Mouse (Mus musculus) hindbrain, embryonic 13.5 days (tissue): ENCODE measurements around the gene Cpne6. TPM values are rescaled to one million over a fixed set of nuclear protein-coding genes. Genes with fewer than 3 reads are reported as not detected.
A peak's percentile ranks its signal among the peaks of the same experiment; 100 is the strongest.

ENCODE experiments used
- ATAC-seq: fragments of 200-750 bp; cut with Nextera tagmentation; 2 replicates; pipeline ENCODE4 v1.8.0; 2017; ENCODE audit warnings: moderate TSS enrichment; ENCODE audit not compliant: low FRiP score
- H3K27ac ChIP-seq: fragments of 300-500 bp; sonication (generic); 2 replicates; pipeline ENCODE4 v1.5.1; 2015; ENCODE audit warnings: inconsistent platforms, mild to moderate bottlenecking, moderate library complexity
- H3K27me3 ChIP-seq: fragments of 300-500 bp; sonication (generic); 2 replicates; pipeline ENCODE4 v1.6.1; 2015; ENCODE audit warnings: mild to moderate bottlenecking, inconsistent platforms
- H3K36me3 ChIP-seq: fragments of 300-500 bp; sonication (generic); 2 replicates; pipeline ENCODE4 v1.6.1; 2015; ENCODE audit warnings: mild to moderate bottlenecking, inconsistent platforms
- H3K4me1 ChIP-seq: fragments of 300-500 bp; sonication (generic); replicated peaks from 2 replicates; pipeline ENCODE4 v1.6.1; 2015; ENCODE audit warnings: inconsistent platforms
- H3K4me2 ChIP-seq: fragments of 300-500 bp; sonication (generic); 2 replicates; pipeline ENCODE4 v1.6.1; 2015; ENCODE audit warnings: inconsistent platforms, mild to moderate bottlenecking, moderate library complexity
- H3K4me3 ChIP-seq: fragments of 300-500 bp; sonication (generic); 2 replicates; pipeline ENCODE4 v1.5.1; 2015; ENCODE audit warnings: mild to moderate bottlenecking, inconsistent platforms
- H3K9ac ChIP-seq: fragments of 300-500 bp; sonication (generic); 2 replicates; pipeline ENCODE4 v1.6.1; 2015; ENCODE audit warnings: mild to moderate bottlenecking, inconsistent platforms
- H3K9me3 ChIP-seq: fragments of 300-500 bp; sonication (generic); 2 replicates; pipeline ENCODE4 v1.6.1; 2016; ENCODE audit warnings: inconsistent platforms
- WGBS: fragments of 180-500 bp; shearing (Covaris S2); methylation state at CpG from one replicate; pipeline ENCODE4 v1.1.7; 2015; 5-methylcytosine and 5-hydroxymethylcytosine counted together
- polyA plus RNA-seq: library from polyadenylated mRNA; unstranded; fragments of >200 nt; fragmentation: Nextera tagmentation; extraction: Ambion mirVana; gene quantifications from 2 replicates; pipeline ENCODE4 v1.2.1, GENCODE M21; 2015

Cpne6 gene
- polyA plus RNA-seq, 1 experiment from 2014 or later = 2.5 TPM

GRCm38 (mm10) chr14:55559799-55560201, 49.6 kb downstream of the Cpne6 start, which contains the start of gene Dcaf11:
TSS of gene Dcaf11 (plus strand) at chr14:55560006.
- peak within 1 kb of the TSS; percentile 64 for H3K4me3 ChIP-seq
- H3K4me2 ChIP-seq = peak within 1 kb of the TSS; percentile 82
- peak within 1 kb of the TSS; percentile 87 for H3K9ac ChIP-seq
- 0% methylated on average over 27 of the region's 27 CpGs for WGBS
- H3K4me1 ChIP-seq = peaks cover 19% of the 10 kb centered on the region
- H3K27me3 ChIP-seq = no peaks in the 10 kb centered on the region
- H3K36me3 ChIP-seq = peaks cover 18% of the 10 kb centered on the region
- no peaks in the 10 kb centered on the region for H3K9me3 ChIP-seq
- peak; percentile 80 for ATAC-seq
- peak within 1 kb of the TSS; percentile 99 for H3K27ac ChIP-seq

GRCm38 (mm10) chr14:55560202-55561073, 50.2 kb downstream of the Cpne6 start, which contains the start of gene A730061H03Rik:
TSS of gene A730061H03Rik (minus strand) at chr14:55560406.
- Histone ChIP-seq H3K9ac (peak within 1 kb of the TSS; percentile 87), H3K36me3 (peaks cover 25% of the 10 kb centered on the region), H3K27me3 (no peaks in the 10 kb centered on the region), H3K27ac (peak within 1 kb of the TSS; percentile 99), H3K4me1 (peaks cover 19% of the 10 kb centered on the region), H3K4me2 (peak within 1 kb of the TSS; percentile 82), H3K4me3 (peak within 1 kb of the TSS; percentile 64), H3K9me3 (no peaks in the 10 kb centered on the region)
- WGBS = under 1% methylated on average over 51 of the region's 51 CpGs
- peak; percentile 99 for ATAC-seq

DNA sequence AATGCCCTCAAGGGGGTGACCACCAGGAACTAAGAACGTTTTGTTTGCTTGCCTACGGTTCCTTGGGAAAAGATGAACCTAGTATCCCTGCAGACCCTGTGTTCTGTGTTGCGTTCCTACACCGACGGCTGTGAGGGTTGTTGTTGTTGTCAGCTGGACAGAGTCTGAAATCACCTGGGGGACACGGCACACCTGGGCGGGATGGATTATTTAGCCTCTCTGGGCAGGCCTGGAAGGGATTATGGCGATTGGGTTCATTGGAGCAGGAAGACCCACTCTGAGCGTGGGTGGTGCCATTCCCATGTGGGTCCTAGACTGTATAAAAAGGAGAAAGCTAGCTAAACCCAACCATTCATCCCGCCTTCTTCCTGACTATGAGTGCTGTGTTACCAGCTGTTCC, 51.6 kb downstream of the Cpne6 start:
- 89% methylated on average over 10 of the region's 10 CpGs for WGBS
- peak overlapping the region; percentile 64; the same call in 1 of the 2 replicates for H3K4me3 ChIP-seq

DNA sequence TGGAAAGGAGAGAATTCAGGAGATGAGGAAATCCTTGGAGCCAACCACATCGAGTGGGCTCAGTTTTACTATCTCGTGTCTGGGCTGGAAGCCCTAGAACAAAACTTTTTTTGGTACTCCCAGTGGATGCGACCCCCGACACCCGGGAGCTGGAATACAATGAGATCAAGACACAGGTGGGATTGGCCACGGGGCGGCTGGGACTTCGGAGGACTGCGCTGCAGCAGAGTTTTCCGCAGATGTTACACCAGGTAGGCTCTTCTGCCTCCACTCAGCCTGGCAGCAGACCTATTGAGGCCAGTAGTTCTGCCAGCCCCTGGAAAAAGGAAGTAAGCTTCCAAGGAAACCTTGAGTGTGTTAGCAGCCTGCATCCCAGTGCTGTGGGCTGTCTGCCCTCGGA, 53.0 kb downstream of the Cpne6 start:
- no peak overlapping the region for H3K27ac ChIP-seq
- WGBS = 90% methylated on average over 11 of the region's 11 CpGs
- ATAC-seq = no peak
- 0 out of 2 replicates have a peak overlapping the region, but pooled peaks have one; percentile 39 for H3K9ac ChIP-seq
- no peaks in the 10 kb centered on the region for H3K27me3 ChIP-seq
- H3K4me2 ChIP-seq = no peak overlapping the region
- H3K9me3 ChIP-seq = no peaks in the 10 kb centered on the region
- peaks cover 53% of the 10 kb centered on the region for H3K36me3 ChIP-seq
- H3K4me1 ChIP-seq = peaks cover 19% of the 10 kb centered on the region
- no peak overlapping the region for H3K4me3 ChIP-seq

More for the DNA sequence above, 51.6 kb downstream of the Cpne6 start:
- Histone ChIP-seq H3K27ac (no peak overlapping the region), H3K4me2 (peak overlapping the region; percentile 82), H3K27me3 (no peaks in the 10 kb centered on the region), H3K4me1 (peaks cover 19% of the 10 kb centered on the region), H3K9me3 (no peaks in the 10 kb centered on the region), H3K36me3 (peaks cover 39% of the 10 kb centered on the region), H3K9ac (peak overlapping the region; percentile 36; the same call in 1 of the 2 replicates)
- no peak for ATAC-seq

DNA sequence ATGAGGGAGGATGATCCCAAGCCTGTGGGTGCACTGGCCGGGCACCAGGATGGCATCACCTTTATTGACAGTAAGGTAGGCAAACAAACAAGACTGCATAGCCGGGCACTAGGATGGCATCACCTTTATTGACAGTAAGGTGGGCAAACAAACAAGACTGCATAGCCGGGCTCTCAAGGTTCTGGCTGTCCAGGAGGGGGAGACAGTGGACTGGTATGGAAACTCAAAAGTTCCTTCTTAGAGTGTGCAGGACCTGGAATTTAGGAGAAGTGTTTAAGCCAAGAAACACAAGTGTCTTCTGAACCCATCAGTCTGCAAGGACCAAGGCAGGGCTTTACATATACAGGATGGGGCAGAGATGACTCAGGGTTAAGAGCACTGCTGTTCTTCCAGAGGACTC, 55.5 kb downstream of the Cpne6 start:
- H3K36me3 ChIP-seq = peaks cover 78% of the 10 kb centered on the region

More for the DNA sequence above, 55.5 kb downstream of the Cpne6 start:
- Histone ChIP-seq H3K27ac (no peak overlapping the region), H3K9me3 (no peaks in the 10 kb centered on the region), H3K4me2 (no peak overlapping the region), H3K4me3 (no peak overlapping the region), H3K27me3 (no peaks in the 10 kb centered on the region), H3K4me1 (peaks cover 15% of the 10 kb centered on the region), H3K9ac (no peak overlapping the region)
- 90% methylated on average over 3 of the region's 3 CpGs for WGBS
- ATAC-seq = no peak

Other genes with a start within 250 kb of the Cpne6 start
- 24.4 and 30.9 TPM in 2 replicates for gene Dhrs4, start 31.7 kb upstream of the Cpne6 start, polyA plus RNA-seq
- 21.6 and 22.1 TPM in 2 replicates for gene Carmil3, start 19.8 kb upstream of the Cpne6 start, polyA plus RNA-seq
- 0.05 and 0.10 TPM in 2 replicates for gene Nrl, start 14.5 kb downstream of the Cpne6 start, polyA plus RNA-seq
- gene Pck2, start 29.8 kb downstream of the Cpne6 start, polyA plus RNA-seq = 20.7 and 21.5 TPM in 2 replicates
- gene Dcaf11, start 49.6 kb downstream of the Cpne6 start, polyA plus RNA-seq = 124 and 130 TPM in 2 replicates
- 0.71 and 2.0 TPM in 2 replicates for gene A730061H03Rik, start 50.0 kb downstream of the Cpne6 start, polyA plus RNA-seq
- 0.40 and 0.54 TPM in 2 replicates for gene Fitm1, start 65.2 kb downstream of the Cpne6 start, polyA plus RNA-seq
- 188 TPM in 2 replicates for gene Psme1, start 67.7 kb downstream of the Cpne6 start, polyA plus RNA-seq
- 15.7 and 20.4 TPM in 2 replicates for gene Emc9, start 74.9 kb downstream of the Cpne6 start, polyA plus RNA-seq
- gene Psme2, start 80.7 kb downstream of the Cpne6 start, polyA plus RNA-seq = 198 and 215 TPM in 2 replicates
- 18.8 and 20.8 TPM in 2 replicates for gene Rnf31, start 81.3 kb downstream of the Cpne6 start, polyA plus RNA-seq
- gene Irf9, start 93.1 kb downstream of the Cpne6 start, polyA plus RNA-seq = 9.0 and 10.0 TPM in 2 replicates
- gene Rec8, start 107.6 kb downstream of the Cpne6 start, polyA plus RNA-seq = 15.1 and 16.0 TPM in 2 replicates
- 86.1 and 96.7 TPM in 2 replicates for gene Ipo4, start 125.5 kb downstream of the Cpne6 start, polyA plus RNA-seq
- gene Gm49378, start 127.5 kb downstream of the Cpne6 start, polyA plus RNA-seq = 2.2 and 2.8 TPM in 2 replicates
- gene Tm9sf1, start 133.4 kb downstream of the Cpne6 start, polyA plus RNA-seq = 58.5 and 65.8 TPM in 2 replicates
- gene Tssk4, start 139.7 kb downstream of the Cpne6 start, polyA plus RNA-seq = 0.41 and 0.43 TPM in 2 replicates
- gene Mdp1, start 150.1 kb downstream of the Cpne6 start, polyA plus RNA-seq = 74.7 and 77.5 TPM in 2 replicates
- gene Gmpr2, start 161.5 kb downstream of the Cpne6 start, polyA plus RNA-seq = 51.1 and 52.9 TPM in 2 replicates
- 585 and 628 TPM in 2 replicates for gene Nedd8, start 161.7 kb downstream of the Cpne6 start, polyA plus RNA-seq
- gene Tinf2, start 171.4 kb downstream of the Cpne6 start, polyA plus RNA-seq = 28.0 and 31.8 TPM in 2 replicates
- gene Tgm1, start 203.5 kb downstream of the Cpne6 start, polyA plus RNA-seq = 0.19 and 0.47 TPM in 2 replicates
- 56.4 and 57.0 TPM in 2 replicates for gene Rabggta, start 211.8 kb downstream of the Cpne6 start, polyA plus RNA-seq
- 77.4 and 79.2 TPM in 2 replicates for gene Dhrs1, start 235.2 kb downstream of the Cpne6 start, polyA plus RNA-seq
- 28.7 and 33.5 TPM in 2 replicates for gene Nop9, start 235.2 kb downstream of the Cpne6 start, polyA plus RNA-seq
- gene Cideb, start 248.0 kb downstream of the Cpne6 start, polyA plus RNA-seq = 0.25 TPM in 2 replicates